Mouse (Mus musculus): Measurements from ENCODE around the gene AI854703. TPM values are rescaled to one million over a fixed set of nuclear protein-coding genes. Genes with fewer than 3 reads are reported as not detected.
A peak's percentile ranks its signal among the peaks of the same experiment; 100 is the strongest.

AI854703 gene
- polyA plus RNA-seq, 2 experiments: 0.76 to 1.1 TPM

DNA sequence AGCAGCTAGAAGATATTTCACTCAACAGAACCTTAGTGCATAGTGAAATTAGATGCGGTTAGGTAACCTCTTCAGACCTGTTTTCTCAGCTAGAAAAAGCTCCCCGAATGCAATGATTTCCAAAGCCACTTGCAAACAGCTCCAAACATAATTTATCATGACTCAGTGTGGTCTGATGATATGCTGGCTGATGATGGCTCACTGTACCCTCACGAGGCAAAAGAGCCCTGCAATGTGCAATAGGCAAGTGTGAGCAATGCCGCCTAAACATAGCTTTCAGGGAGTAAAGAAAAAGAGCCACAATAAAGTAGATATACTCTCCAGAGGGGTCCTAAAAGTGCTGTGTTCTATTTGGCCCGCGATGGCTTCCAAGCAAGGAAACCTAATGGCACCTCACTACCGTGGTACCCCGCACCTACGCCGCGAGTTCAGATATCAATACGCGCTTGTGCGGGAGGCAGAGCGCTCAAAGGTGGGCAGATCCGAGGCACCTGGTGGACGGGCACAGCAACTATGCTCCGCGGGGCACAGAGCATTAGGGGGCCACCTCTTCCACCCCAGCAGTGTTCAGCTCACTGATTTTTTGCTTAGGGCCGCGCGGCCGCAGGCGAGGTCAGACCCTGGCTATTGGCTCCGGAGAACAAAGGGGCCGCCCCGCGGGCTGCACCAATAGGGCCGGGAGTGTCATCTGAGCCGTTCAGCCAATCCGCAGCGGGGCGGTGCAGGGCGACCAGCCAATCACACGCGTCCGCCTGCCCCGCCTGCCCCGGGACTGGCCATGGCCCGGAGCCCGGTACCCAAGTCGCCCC, 25.1 kb upstream of the AI854703 start, which contains the start of gene Zfp775:
TSS of gene Zfp775 (plus strand) at position 793 of the 809 bp plus-strand sequence.
- Histone ChIP-seq H3K9me3 (ENCODE audit: control insufficient read depth, low read length) (peaks cover 20% of the 10 kb centered on the region), H3K9ac (ENCODE audit: low read depth, low read length, severe bottlenecking) (peak within 1 kb of the TSS; percentile 79), H3K4me1 (ENCODE audit: control insufficient read depth, insufficient read depth, low read length) (0 out of 2 replicates have a peak, but pooled peaks cover 7% of the 10 kb centered on the region), H3K4me2 (replicated peaks; ENCODE audit: low read depth, low read length, severe bottlenecking) (peak within 1 kb of the TSS; percentile 94), H3K27ac (replicated peaks; ENCODE audit: low read depth, low read length) (peak within 1 kb of the TSS; percentile 67), H3K4me3 (replicated peaks; ENCODE audit: low read length) (peak within 1 kb of the TSS; percentile 73), H3K36me3 (ENCODE audit: control insufficient read depth, insufficient read depth, low read length) (peaks cover 38% of the 10 kb centered on the region), H3K27me3 (ENCODE audit: control insufficient read depth, insufficient read depth, low read length) (no peaks in the 10 kb centered on the region)
- ATAC-seq (ENCODE audit: low FRiP score, low read depth) (peak; percentile 100), DNase-seq (ENCODE audit: low spot score) (peak; percentile 95)
- TF ChIP-seq POLR2A (IDR thresholded peaks at IDR 0.05; ENCODE audit: borderline replicate concordance, extremely low read depth, insufficient read depth, insufficient read length): 0 out of 2 replicates have a peak, but pooled peaks have one; percentile 34
- 7% methylated on average over 42 of the region's 42 CpGs for WGBS

DNA sequence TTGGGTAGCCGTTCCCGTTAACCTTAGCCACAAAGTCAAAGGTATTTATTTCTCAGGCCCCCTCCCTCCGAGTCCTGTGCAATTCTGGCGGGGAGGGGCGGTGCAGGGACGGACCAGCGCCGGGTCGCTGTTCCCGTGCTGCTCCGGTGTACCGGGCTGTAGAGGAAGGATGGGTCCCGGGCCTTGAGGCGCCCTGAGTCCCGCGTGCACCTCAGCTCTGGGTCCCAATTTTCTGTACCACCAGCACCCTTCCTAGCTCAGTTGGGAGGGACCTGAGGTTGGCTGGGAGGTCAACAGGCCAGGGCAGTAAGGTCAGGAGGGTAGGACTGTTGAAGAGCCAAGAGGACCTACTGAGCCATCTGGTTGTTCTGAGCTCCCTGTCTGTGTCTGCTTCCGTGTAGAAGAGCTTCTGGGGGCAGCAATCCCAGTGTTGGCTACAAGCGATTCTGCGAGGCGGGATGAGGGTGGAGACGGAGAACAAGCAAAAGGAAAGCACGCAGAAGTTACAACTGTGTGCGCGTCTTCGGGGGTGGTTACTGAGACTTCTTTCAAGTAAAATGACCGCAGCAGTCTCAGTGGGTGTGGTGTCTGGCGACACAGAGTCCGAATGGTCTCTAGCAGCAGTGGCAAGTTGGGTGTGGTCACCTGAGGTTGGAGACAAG, 24.4 kb upstream of the AI854703 start:
- Histone ChIP-seq H3K4me3 (replicated peaks; ENCODE audit: low read length) (peak overlapping the region; percentile 73), H3K27ac (replicated peaks; ENCODE audit: low read depth, low read length) (peak overlapping the region; percentile 67), H3K27me3 (ENCODE audit: control insufficient read depth, insufficient read depth, low read length) (no peaks in the 10 kb centered on the region), H3K4me1 (ENCODE audit: control insufficient read depth, insufficient read depth, low read length) (0 out of 2 replicates have a peak, but pooled peaks cover 7% of the 10 kb centered on the region), H3K4me2 (replicated peaks; ENCODE audit: low read depth, low read length, severe bottlenecking) (peak overlapping the region; percentile 94), H3K36me3 (ENCODE audit: control insufficient read depth, insufficient read depth, low read length) (peaks cover 30% of the 10 kb centered on the region), H3K9me3 (ENCODE audit: control insufficient read depth, low read length) (peaks cover 13% of the 10 kb centered on the region), H3K9ac (ENCODE audit: low read depth, low read length, severe bottlenecking) (peak overlapping the region; percentile 79)
- no peak for TF ChIP-seq POLR2A (IDR thresholded peaks at IDR 0.05; ENCODE audit: borderline replicate concordance, extremely low read depth, insufficient read depth, insufficient read length)
- WGBS: under 1% methylated on average over 28 of the region's 28 CpGs
- DNase-seq (ENCODE audit: low spot score): peak; percentile 13
- ATAC-seq (ENCODE audit: low FRiP score, low read depth): peak; percentile 78

- no peak for DNase-seq (ENCODE audit: low spot score)
- peaks cover 1% of the 10 kb centered on the region; the same call in 1 of the 2 replicates for H3K36me3 ChIP-seq (ENCODE audit: control insufficient read depth, insufficient read depth, low read length)
- no peak overlapping the region for H3K4me3 ChIP-seq (replicated peaks; ENCODE audit: low read length)
- no peak for ATAC-seq (ENCODE audit: low FRiP score, low read depth)
- WGBS: 51% methylated on average over 2 of the region's 2 CpGs
- no peaks in the 10 kb centered on the region for H3K4me1 ChIP-seq (ENCODE audit: control insufficient read depth, insufficient read depth, low read length)
- no peak for TF ChIP-seq POLR2A (IDR thresholded peaks at IDR 0.05; ENCODE audit: borderline replicate concordance, extremely low read depth, insufficient read depth, insufficient read length)
- H3K27me3 ChIP-seq (ENCODE audit: control insufficient read depth, insufficient read depth, low read length): no peaks in the 10 kb centered on the region
- H3K4me2 ChIP-seq (replicated peaks; ENCODE audit: low read depth, low read length, severe bottlenecking): no peak overlapping the region
- H3K9me3 ChIP-seq (ENCODE audit: control insufficient read depth, low read length): no peaks in the 10 kb centered on the region
- H3K9ac ChIP-seq (ENCODE audit: low read depth, low read length, severe bottlenecking): no peak overlapping the region
- H3K27ac ChIP-seq (replicated peaks; ENCODE audit: low read depth, low read length): no peak overlapping the region
These were observed 18.4 kb upstream of the AI854703 start for GRCm38 (mm10) chr6:48608124-48608523.

GRCm38 (mm10) chr6:48609512-48609911, 17.1 kb upstream of the AI854703 start:
- WGBS: 64% methylated on average over 7 of the region's 7 CpGs
- peak; percentile 37; the same call in 1 of the 2 replicates for ATAC-seq (ENCODE audit: low FRiP score, low read depth)
- Histone ChIP-seq H3K9me3 (ENCODE audit: control insufficient read depth, low read length) (no peaks in the 10 kb centered on the region), H3K4me3 (replicated peaks; ENCODE audit: low read length) (no peak overlapping the region), H3K27me3 (ENCODE audit: control insufficient read depth, insufficient read depth, low read length) (no peaks in the 10 kb centered on the region), H3K27ac (replicated peaks; ENCODE audit: low read depth, low read length) (no peak overlapping the region), H3K9ac (ENCODE audit: low read depth, low read length, severe bottlenecking) (no peak overlapping the region), H3K36me3 (ENCODE audit: control insufficient read depth, insufficient read depth, low read length) (peaks cover 11% of the 10 kb centered on the region), H3K4me2 (replicated peaks; ENCODE audit: low read depth, low read length, severe bottlenecking) (no peak overlapping the region), H3K4me1 (ENCODE audit: control insufficient read depth, insufficient read depth, low read length) (no peaks in the 10 kb centered on the region)
- no peak for TF ChIP-seq POLR2A (IDR thresholded peaks at IDR 0.05; ENCODE audit: borderline replicate concordance, extremely low read depth, insufficient read depth, insufficient read length)
- DNase-seq (ENCODE audit: low spot score): no peak

DNA sequence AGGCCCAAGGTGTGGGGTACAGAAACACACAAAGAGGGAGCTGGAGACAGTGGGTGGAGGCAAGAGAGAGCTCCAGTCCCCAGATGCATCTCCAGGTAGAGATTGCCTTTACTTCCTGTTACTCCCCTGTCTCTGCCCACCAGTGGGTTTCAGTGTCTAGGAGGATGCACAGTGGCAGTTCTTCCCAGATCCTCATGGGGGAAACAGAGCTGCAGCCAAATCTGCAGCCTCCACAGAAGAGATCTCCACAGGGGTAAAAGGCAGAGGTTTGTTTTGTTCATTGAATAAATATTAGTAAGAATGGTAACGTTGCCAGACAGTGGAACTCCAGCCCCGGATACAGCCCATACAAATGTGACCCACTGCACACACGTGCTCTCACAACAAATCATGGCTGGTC, 15.9 kb upstream of the AI854703 start:
- TF ChIP-seq POLR2A (IDR thresholded peaks at IDR 0.05; ENCODE audit: borderline replicate concordance, extremely low read depth, insufficient read depth, insufficient read length): no peak
- no peak for ATAC-seq (ENCODE audit: low FRiP score, low read depth)
- 81% methylated on average over 3 of the region's 3 CpGs for WGBS

More for the DNA sequence above, 15.9 kb upstream of the AI854703 start:
- no peak for DNase-seq (ENCODE audit: low spot score)
- Histone ChIP-seq H3K36me3 (ENCODE audit: control insufficient read depth, insufficient read depth, low read length) (peaks cover 11% of the 10 kb centered on the region), H3K9ac (ENCODE audit: low read depth, low read length, severe bottlenecking) (no peak overlapping the region), H3K9me3 (ENCODE audit: control insufficient read depth, low read length) (no peaks in the 10 kb centered on the region), H3K4me3 (replicated peaks; ENCODE audit: low read length) (no peak overlapping the region), H3K27me3 (ENCODE audit: control insufficient read depth, insufficient read depth, low read length) (no peaks in the 10 kb centered on the region), H3K4me1 (ENCODE audit: control insufficient read depth, insufficient read depth, low read length) (no peaks in the 10 kb centered on the region), H3K27ac (replicated peaks; ENCODE audit: low read depth, low read length) (no peak overlapping the region), H3K4me2 (replicated peaks; ENCODE audit: low read depth, low read length, severe bottlenecking) (no peak overlapping the region)
